Mouse (Mus musculus) testis, adult 2 months (tissue): ENCODE measurements around the gene Tmem230.

ENCODE experiments used
- CTCF ChIP-seq: fragments of 200-500 bp; IDR thresholded peaks from 2 replicates; pipeline ENCODE4 v1.5.1; 2012; ENCODE audit warnings: low read depth, mild to moderate bottlenecking, inconsistent platforms, low read length, moderate library complexity; ENCODE audit not compliant: control insufficient read depth, insufficient read depth, insufficient replicate concordance
- POLR2A ChIP-seq: fragments of 200-500 bp; IDR thresholded peaks from 2 replicates; pipeline ENCODE4 v1.6.1; 2012; ENCODE audit warnings: low read depth, mild to moderate bottlenecking, inconsistent platforms, low read length, moderate library complexity; ENCODE audit not compliant: control insufficient read depth

DNA sequence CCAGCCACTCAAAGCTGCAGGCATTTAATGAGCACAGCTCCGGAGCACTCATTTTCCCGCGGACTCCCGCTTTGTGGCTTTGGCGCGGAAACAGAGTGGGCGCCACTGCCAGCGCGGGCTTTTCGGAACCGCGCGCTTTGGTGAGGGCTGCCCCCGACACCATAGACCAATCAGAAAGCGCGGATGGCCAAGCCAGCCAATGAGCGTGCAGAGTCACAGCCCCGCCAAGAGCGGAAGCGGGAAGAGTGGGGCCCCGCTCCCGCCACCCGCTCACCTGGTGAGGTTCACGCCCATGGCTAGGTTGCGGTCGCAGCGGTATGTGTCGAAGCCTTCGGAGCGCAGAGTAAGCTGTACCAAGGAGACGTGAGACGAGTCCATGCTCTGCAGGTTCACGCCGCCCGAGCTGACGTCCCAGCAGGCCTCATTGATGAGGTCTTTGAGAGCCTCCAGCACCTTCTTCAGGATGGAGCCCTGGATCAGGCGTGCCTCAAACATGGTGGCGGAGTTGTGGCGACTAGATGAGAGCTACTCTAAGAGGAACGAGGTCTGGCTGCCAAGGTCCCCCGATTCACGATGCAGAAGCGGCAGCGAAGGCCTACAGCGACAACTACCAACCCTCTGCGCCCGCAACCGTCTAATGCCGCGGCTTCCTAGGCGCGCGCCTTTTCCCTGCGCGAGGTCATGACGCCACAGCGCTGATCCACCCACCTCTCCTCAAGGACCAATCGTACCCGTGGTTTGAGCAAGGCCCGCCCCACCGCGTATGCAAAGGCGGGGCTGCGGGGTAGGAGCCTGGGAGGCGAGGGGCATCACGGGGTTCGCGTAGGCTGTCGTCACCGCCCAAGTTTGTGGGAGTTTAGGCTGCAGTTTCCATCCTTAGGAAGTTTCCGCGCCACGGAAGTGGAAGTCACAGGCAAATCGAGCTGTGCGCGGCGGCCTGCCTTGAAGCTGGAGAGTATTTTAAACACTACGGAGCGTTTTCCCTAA is 5.2 kb upstream of the Tmem230 start, which contains the start of gene Pcna:
- TF ChIP-seq CTCF (no peak), POLR2A (peak; percentile 94)
